Comparison of ENCODE assay signal across 11 mouse cellular contexts in genomic region chr2:146366098-146366497, GRCm38 (mm10).
DNase-seq lines count a peak whose midpoint lies in the region; ATAC-seq lines count a peak whose summit lies in the region.
"Had no signal": no experiment of that assay in that cellular context is flagged by ENCODE, and none has a peak within 500 bp of the region (broad histone marks: within the 10 kb centered on the region; RNA-seq: fewer than 3 reads in every experiment).

No protein-coding gene starts in this region.

- no peak overlapping the region for H3K4me2 ChIP-seq in kidney, embryonic 15.5 days
- no peak overlapping the region for H3K4me2 ChIP-seq in embryonic facial prominence, embryonic 14.5 days (ENCODE audit: low read depth, low read length)
- H3K4me2 ChIP-seq in neural tube, embryonic 12.5 days (replicated peaks) = no peak overlapping the region
- H3K4me2 ChIP-seq: liver, embryonic 15.5 days had no signal

- no peak for DNase-seq in kidney, postnatal 10 days
- peak; percentile 51 to 55 for DNase-seq in cerebellum, adult 18-20 months
- DNase-seq in embryonic facial prominence, embryonic 14.5 days (ENCODE audit: low spot score) = peak; percentile 35
- no peak for DNase-seq in spleen, adult 12 weeks (ENCODE audit: low spot score)
- DNase-seq in c-Kit-positive CD71-positive TER-119-positive erythroid progenitor cells, embryonic 14.5 days (ENCODE audit: low spot score) = no peak
- DNase-seq: adrenal gland, postnatal 25 days; kidney, adult 9 months had no signal

- 31% methylated on average over 12 of the region's 12 CpGs for WGBS in kidney, embryonic 15.5 days
- WGBS in embryonic facial prominence, embryonic 14.5 days = 51% methylated on average over 12 of the region's 12 CpGs
- 43% methylated on average over 12 of the region's 12 CpGs for whole genome bisulfite sequencing in neural tube, embryonic 12.5 days

- H3K9me3 ChIP-seq in kidney, embryonic 15.5 days (replicated peaks) = no peaks in the 10 kb centered on the region
- no peaks in the 10 kb centered on the region for H3K9me3 ChIP-seq in embryonic facial prominence, embryonic 14.5 days (ENCODE audit: control insufficient read depth, low read length)
- no peaks in the 10 kb centered on the region for H3K9me3 ChIP-seq in neural tube, embryonic 12.5 days
- H3K9me3 ChIP-seq: liver, embryonic 15.5 days had no signal

- ATAC-seq in kidney, embryonic 15.5 days (replicated peaks; ENCODE audit: low FRiP score) = peak; percentile 80
- ATAC-seq in embryonic facial prominence, embryonic 14.5 days (ENCODE audit: low read depth) = peak; percentile 47
- 0 out of 2 replicates have a peak, but pooled peaks have one; percentile 48 for ATAC-seq in neural tube, embryonic 12.5 days (ENCODE audit: low FRiP score, low read depth)
- no peak for ATAC-seq in CD4-positive, CD25-positive, alpha-beta regulatory T cell, adult 4 months

- H3K9ac ChIP-seq in kidney, embryonic 15.5 days = no peak overlapping the region
- H3K9ac ChIP-seq in embryonic facial prominence, embryonic 14.5 days (ENCODE audit: low read depth, low read length) = no peak overlapping the region
- H3K9ac ChIP-seq in neural tube, embryonic 12.5 days = no peak overlapping the region
- H3K9ac ChIP-seq: liver, embryonic 15.5 days had no signal

- no peak overlapping the region for H3K27ac ChIP-seq in kidney, embryonic 15.5 days
- H3K27ac ChIP-seq in embryonic facial prominence, embryonic 14.5 days (replicated peaks; ENCODE audit: low read depth, low read length) = no peak overlapping the region
- H3K27ac ChIP-seq in neural tube, embryonic 12.5 days = no peak overlapping the region
- H3K27ac ChIP-seq: liver, embryonic 15.5 days had no signal

- H3K4me1 ChIP-seq in kidney, embryonic 15.5 days = 0 out of 2 replicates have a peak, but pooled peaks cover 5% of the 10 kb centered on the region
- peaks cover 9% of the 10 kb centered on the region for H3K4me1 ChIP-seq in embryonic facial prominence, embryonic 14.5 days (ENCODE audit: control insufficient read depth, insufficient read depth, low read length)
- H3K4me1 ChIP-seq in neural tube, embryonic 12.5 days = peaks cover 3% of the 10 kb centered on the region; the same call in 1 of the 2 replicates
- H3K4me1 ChIP-seq: liver, embryonic 15.5 days had no signal

- H3K4me3 ChIP-seq in kidney, embryonic 15.5 days (replicated peaks) = no peak overlapping the region
- H3K4me3 ChIP-seq in embryonic facial prominence, embryonic 14.5 days (ENCODE audit: low read depth, low read length) = no peak overlapping the region
- H3K4me3 ChIP-seq in neural tube, embryonic 12.5 days = no peak overlapping the region
- H3K4me3 ChIP-seq: liver, embryonic 15.5 days had no signal

- no peaks in the 10 kb centered on the region for H3K36me3 ChIP-seq in kidney, embryonic 15.5 days
- H3K36me3 ChIP-seq in embryonic facial prominence, embryonic 14.5 days (ENCODE audit: control insufficient read depth, insufficient read depth, low read length) = no peaks in the 10 kb centered on the region
- H3K36me3 ChIP-seq in neural tube, embryonic 12.5 days = no peaks in the 10 kb centered on the region
- H3K36me3 ChIP-seq: liver, embryonic 15.5 days had no signal

- H3K27me3 ChIP-seq in kidney, embryonic 15.5 days = no peaks in the 10 kb centered on the region
- H3K27me3 ChIP-seq in embryonic facial prominence, embryonic 14.5 days (replicated peaks; ENCODE audit: control insufficient read depth, insufficient read depth, low read length) = no peaks in the 10 kb centered on the region
- no peaks in the 10 kb centered on the region for H3K27me3 ChIP-seq in neural tube, embryonic 12.5 days (replicated peaks)
- H3K27me3 ChIP-seq: liver, embryonic 15.5 days had no signal

Comparison
In these comparisons a context has a peak if more than half of its experiments do, and no peak if none do; other contexts are left out.
1. DNase-seq: peak in cerebellum, adult 18-20 months (2 of 2) and embryonic facial prominence, embryonic 14.5 days (single experiment); none in kidney, postnatal 10 days (single experiment), spleen, adult 12 weeks (single experiment) and c-Kit-positive CD71-positive TER-119-positive erythroid progenitor cells, embryonic 14.5 days (single experiment).